Mouse (Mus musculus) spleen, postnatal 4 days (tissue): ENCODE data around the gene Arid5b.

Experiments used
- DNase-seq, 2 experiments: peaks; one replicate each; pipeline ENCODE4 v3.0.0; 2022; ENCODE audit warnings: low spot score in 2 of 2

The Arid5b gene

GRCm38 (mm10) chr10:68089435-68090196, 188.9 kb downstream of the Arid5b start:
- no peak for DNase-seq

- no peak for DNase-seq
These were observed 190.8 kb downstream of the Arid5b start for GRCm38 (mm10) chr10:68087722-68088121.

GRCm38 (mm10) chr10:68086973-68087372, 191.6 kb downstream of the Arid5b start:
- no peak for DNase-seq

GRCm38 (mm10) chr10:68085574-68085973, 193.0 kb downstream of the Arid5b start:
- no peak for DNase-seq

- no peak for DNase-seq
These were observed 196.8 kb downstream of the Arid5b start for GRCm38 (mm10) chr10:68081712-68082111.

GRCm38 (mm10) chr10:68079910-68080670, 198.4 kb downstream of the Arid5b start:
- no peak for DNase-seq

GRCm38 (mm10) chr10:68078708-68079107, 199.8 kb downstream of the Arid5b start:
- no peak for DNase-seq

- DNase-seq, result no peak
These were observed 203.4 kb downstream of the Arid5b start for GRCm38 (mm10) chr10:68075181-68075580.

GRCm38 (mm10) chr10:68074291-68074690, 204.2 kb downstream of the Arid5b start:
- DNase-seq, result no peak

- DNase-seq, result no peak
These were observed 205.9 kb downstream of the Arid5b start for GRCm38 (mm10) chr10:68072626-68073025.

GRCm38 (mm10) chr10:68071041-68071440, 207.5 kb downstream of the Arid5b start:
- DNase-seq, result no peak

GRCm38 (mm10) chr10:68068426-68068825, 210.1 kb downstream of the Arid5b start:
- DNase-seq, result no peak

GRCm38 (mm10) chr10:68067961-68068360, 210.6 kb downstream of the Arid5b start:
- DNase-seq, result no peak

GRCm38 (mm10) chr10:68066173-68066572, 212.4 kb downstream of the Arid5b start:
- DNase-seq, result no peak

GRCm38 (mm10) chr10:68064571-68064970, 214.0 kb downstream of the Arid5b start:
- DNase-seq, result no peak

GRCm38 (mm10) chr10:68063806-68064545, 214.6 kb downstream of the Arid5b start:
- no peak for DNase-seq

- DNase-seq, result no peak
These were observed 217.3 kb downstream of the Arid5b start for GRCm38 (mm10) chr10:68061249-68061615.

GRCm38 (mm10) chr10:68060590-68061248, 217.8 kb downstream of the Arid5b start:
- no peak for DNase-seq

GRCm38 (mm10) chr10:68058378-68058777, 220.2 kb downstream of the Arid5b start:
- DNase-seq, result no peak

- no peak for DNase-seq
These were observed 220.7 kb downstream of the Arid5b start for GRCm38 (mm10) chr10:68057841-68058240.

GRCm38 (mm10) chr10:68054706-68055105, 223.8 kb downstream of the Arid5b start:
- no peak for DNase-seq

- no peak for DNase-seq
These were observed 224.4 kb downstream of the Arid5b start for GRCm38 (mm10) chr10:68054131-68054530.
